In genomic region chr11:76387097-76387496, GRCm38 (mm10) we compare ENCODE assay signal across 19 mouse cellular contexts. TPM values are rescaled to one million over a fixed set of nuclear protein-coding genes. Genes with fewer than 3 reads are reported as not detected.
DNase-seq lines count a peak whose midpoint lies in the region; ATAC-seq and TF ChIP-seq lines count a peak whose summit lies in the region.
"Had no signal": no experiment of that assay in that cellular context is flagged by ENCODE, and none has a peak within 500 bp of the region (broad histone marks: within the 10 kb centered on the region; RNA-seq: fewer than 3 reads in every experiment).

No protein-coding gene starts in this region.

- no peak overlapping the region for H3K27ac ChIP-seq in kidney, adult 2 months (ENCODE audit: insufficient read depth, low read depth, low read length)
- H3K27ac ChIP-seq in midbrain, postnatal 0 days (ENCODE audit: low read depth, low read length) = no peak overlapping the region
- H3K27ac ChIP-seq in midbrain, embryonic 16.5 days (ENCODE audit: low read length) = no peak overlapping the region
- H3K27ac ChIP-seq: midbrain, embryonic 10.5 days had no signal

- TF ChIP-seq POLR2A in kidney, adult 2 months (IDR thresholded peaks at IDR 0.05; ENCODE audit: low read depth, low read length) = no peak

- no peak for DNase-seq in kidney, adult 2 months
- no peak for DNase-seq in kidney, adult 11 months
- no peak for DNase-seq in midbrain, postnatal 0 days (ENCODE audit: low spot score)
- peak; percentile 23 for DNase-seq in NIH3T3 (ENCODE audit: low read depth)
- DNase-seq in right cerebral cortex, postnatal 4 days = no peak
- DNase-seq in adrenal gland, postnatal 4 days (ENCODE audit: low spot score in 2 of 2) = no peak
- DNase-seq: adrenal gland, adult 8-10 months; cerebellum, adult 9-11 months; gastrocnemius, postnatal 14 days; heart, postnatal 36 days; lung, postnatal 10 days; right cerebral cortex, adult 18-20 months; thymus, adult 18-20 months had no signal

- no peaks in the 10 kb centered on the region for H3K9me3 ChIP-seq in midbrain, postnatal 0 days (ENCODE audit: low read length)
- no peaks in the 10 kb centered on the region for H3K9me3 ChIP-seq in midbrain, embryonic 16.5 days (replicated peaks; ENCODE audit: control insufficient read depth, low read length, poor library complexity, severe bottlenecking)

- no peaks in the 10 kb centered on the region for H3K27me3 ChIP-seq in kidney, adult 2 months (replicated peaks; ENCODE audit: control insufficient read depth, insufficient read depth, low read length)
- H3K27me3 ChIP-seq in midbrain, postnatal 0 days (ENCODE audit: insufficient read depth, low read length) = no peaks in the 10 kb centered on the region
- no peaks in the 10 kb centered on the region for H3K27me3 ChIP-seq in midbrain, embryonic 16.5 days (ENCODE audit: control insufficient read depth, insufficient read depth, low read depth, low read length)

- H3K9ac ChIP-seq in midbrain, postnatal 0 days (replicated peaks; ENCODE audit: low read length, poor library complexity, severe bottlenecking) = no peak overlapping the region
- no peak overlapping the region for H3K9ac ChIP-seq in midbrain, embryonic 16.5 days (ENCODE audit: low read depth, low read length)

- 100% methylated on average over 1 of the region's 1 CpGs for WGBS in kidney, adult 2 months
- WGBS in midbrain, postnatal 0 days = 83% methylated on average over 1 of the region's 1 CpGs
- WGBS in midbrain, embryonic 16.5 days = 71% methylated on average over 1 of the region's 1 CpGs

- H3K36me3 ChIP-seq in kidney, adult 2 months (ENCODE audit: control insufficient read depth, insufficient read depth, low read length) = no peaks in the 10 kb centered on the region
- no peaks in the 10 kb centered on the region for H3K36me3 ChIP-seq in midbrain, postnatal 0 days (ENCODE audit: insufficient read depth, low read length)
- H3K36me3 ChIP-seq in midbrain, embryonic 16.5 days (ENCODE audit: control insufficient read depth, insufficient read depth, low read length) = no peaks in the 10 kb centered on the region

- TF ChIP-seq CTCF in kidney, adult 2 months (conservative IDR thresholded peaks at IDR 0.05; ENCODE audit: insufficient read depth, insufficient read length, low read depth, low read length) = peak; percentile 30; the same call in 1 of the 2 replicates
- TF ChIP-seq CTCF in midbrain, postnatal 0 days (IDR thresholded peaks at IDR 0.05) = peak; percentile 45

- H3K4me2 ChIP-seq in midbrain, postnatal 0 days (ENCODE audit: low read depth, low read length, poor library complexity, severe bottlenecking) = no peak overlapping the region
- H3K4me2 ChIP-seq in midbrain, embryonic 16.5 days (ENCODE audit: low read length) = no peak overlapping the region
- H3K4me2 ChIP-seq: heart, embryonic 11.5 days had no signal

- no peak overlapping the region for H3K4me3 ChIP-seq in kidney, adult 2 months (ENCODE audit: insufficient read depth, low read depth, low read length)
- no peak overlapping the region for H3K4me3 ChIP-seq in midbrain, postnatal 0 days (ENCODE audit: low read depth, low read length)
- H3K4me3 ChIP-seq in midbrain, embryonic 16.5 days (ENCODE audit: low read depth, low read length) = no peak overlapping the region
- H3K4me3 ChIP-seq: erythroblast, embryonic 14.5 days; midbrain, embryonic 10.5 days had no signal

- no peaks in the 10 kb centered on the region for H3K4me1 ChIP-seq in kidney, adult 2 months (ENCODE audit: control insufficient read depth, insufficient read depth, low read length)
- H3K4me1 ChIP-seq in midbrain, postnatal 0 days (ENCODE audit: insufficient read depth, low read length) = no peaks in the 10 kb centered on the region
- H3K4me1 ChIP-seq in midbrain, embryonic 16.5 days (ENCODE audit: control insufficient read depth, insufficient read depth, low read length) = peaks cover 20% of the 10 kb centered on the region

- no peak for ATAC-seq in midbrain, postnatal 0 days (ENCODE audit: low FRiP score)
- no peak for ATAC-seq in midbrain, embryonic 16.5 days
- ATAC-seq: CD4-positive, CD25-positive, alpha-beta regulatory T cell, adult 4 months; forebrain, embryonic 16.5 days had no signal

RNA-seq across cellular contexts. Expression of gene Nxn, which starts 11.8 kb away (rescaled TPM):
- polyA plus RNA-seq in kidney, adult 2 months (2012; rRNA removed) = 10.0 and 10.6 TPM in 2 replicates
- total RNA-seq in midbrain, postnatal 0 days (2014; rRNA removed) = 25.2 and 32.2 TPM in 2 replicates
- polyA plus RNA-seq in midbrain, postnatal 0 days (2015; fragmentation: Nextera tagmentation; extraction: Ambion mirVana) = 13.7 and 15.2 TPM in 2 replicates
- polyA plus RNA-seq in midbrain, embryonic 16.5 days (2015; fragmentation: Nextera tagmentation; extraction: Ambion mirVana) = 16.3 and 17.4 TPM in 2 replicates
- total RNA-seq in adrenal gland, postnatal 4 days (2021) = 10 to 100 TPM; 26.4 to 28.3 TPM

RNA-seq across cellular contexts. Expression of gene Timm22, which starts 19.7 kb away (rescaled TPM):
- 16.1 and 17.4 TPM in 2 replicates for polyA plus RNA-seq in kidney, adult 2 months (2012; rRNA removed)
- 26.6 and 38.0 TPM in 2 replicates for total RNA-seq in midbrain, postnatal 0 days (2014; rRNA removed)
- 103 and 104 TPM in 2 replicates for polyA plus RNA-seq in midbrain, postnatal 0 days (2015; fragmentation: Nextera tagmentation; extraction: Ambion mirVana)
- 95.9 and 105 TPM in 2 replicates for polyA plus RNA-seq in midbrain, embryonic 16.5 days (2015; fragmentation: Nextera tagmentation; extraction: Ambion mirVana)
- 10 to 100 TPM; 46.5 to 52.9 TPM for total RNA-seq in adrenal gland, postnatal 4 days (2021)
